In the genomic region with DNA sequence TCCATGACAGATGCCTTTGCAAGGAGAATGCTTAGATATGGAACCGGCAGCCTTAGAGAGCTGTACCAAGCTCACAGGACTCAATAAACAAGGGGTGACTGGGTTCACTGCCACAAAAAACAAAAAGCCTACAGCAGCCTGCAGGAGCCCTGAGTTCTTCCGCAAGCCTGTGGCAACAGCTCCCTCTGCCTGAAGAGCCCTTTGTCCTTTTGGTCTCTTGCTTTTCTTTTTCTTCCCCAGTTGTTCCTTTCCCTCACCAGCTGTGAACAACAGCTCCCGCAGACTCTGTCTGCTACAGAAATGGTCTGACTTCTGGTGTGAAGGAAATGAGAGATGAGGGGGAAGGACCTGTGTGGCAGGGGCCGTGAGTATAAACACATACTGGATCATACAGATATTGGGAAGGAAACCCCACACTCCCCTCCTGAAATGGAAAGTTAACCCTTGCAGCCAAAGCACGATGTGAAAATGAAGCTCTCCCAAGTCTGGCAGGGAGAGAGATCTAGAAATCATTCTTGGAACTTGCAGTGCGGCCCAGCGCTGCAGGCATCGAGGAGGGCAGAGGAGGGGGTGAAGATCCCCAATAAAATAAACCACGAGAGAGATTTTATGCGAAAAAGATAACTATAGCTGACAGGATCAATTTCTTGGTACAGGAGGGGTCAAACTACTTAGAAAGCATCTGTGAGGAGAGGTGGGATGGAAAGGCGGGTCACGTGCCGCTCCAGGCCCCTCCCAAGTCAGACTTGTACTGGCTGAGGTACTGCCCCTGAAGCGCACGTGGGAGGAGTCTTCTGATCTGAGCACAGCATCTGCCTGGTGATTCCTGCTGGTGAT, we compare ENCODE assay signal across 8 mouse cellular contexts.
DNase-seq lines count a peak whose midpoint lies in the region; ATAC-seq lines count a peak whose summit lies in the region.

No protein-coding gene starts in this region.

- H3K4me3 ChIP-seq in embryonic facial prominence, embryonic 11.5 days (ENCODE audit: low read depth, low read length), result no peak overlapping the region
- no peak overlapping the region for H3K4me3 ChIP-seq in heart, embryonic 11.5 days (ENCODE audit: low read depth, low read length)
- H3K4me3 ChIP-seq in liver, embryonic 12.5 days, result no peak overlapping the region

- H3K27ac ChIP-seq in embryonic facial prominence, embryonic 11.5 days (replicated peaks; ENCODE audit: low read depth, low read length), result 0 out of 2 replicates have a peak overlapping the region, but pooled peaks have one; percentile 0
- peak overlapping the region; percentile 57; the same call in 1 of the 2 replicates for H3K27ac ChIP-seq in heart, embryonic 11.5 days (ENCODE audit: low read depth, low read length)
- no peak overlapping the region for H3K27ac ChIP-seq in liver, embryonic 12.5 days

- WGBS in embryonic facial prominence, embryonic 11.5 days, result 7% methylated on average over 15 of the region's 15 CpGs
- WGBS in heart, embryonic 11.5 days (ENCODE audit: insufficient replicate concordance), result 9% methylated on average over 15 of the region's 15 CpGs
- WGBS in liver, embryonic 12.5 days (ENCODE audit: insufficient replicate concordance), result 15% methylated on average over 15 of the region's 15 CpGs

- H3K4me1 ChIP-seq in embryonic facial prominence, embryonic 11.5 days (ENCODE audit: control insufficient read depth, insufficient read depth, low read length), result peaks cover 4% of the 10 kb centered on the region; the same call in 1 of the 2 replicates
- H3K4me1 ChIP-seq in heart, embryonic 11.5 days (ENCODE audit: control insufficient read depth, insufficient read depth, low read length), result peaks cover 29% of the 10 kb centered on the region; the same call in 1 of the 2 replicates
- peaks cover 17% of the 10 kb centered on the region for H3K4me1 ChIP-seq in liver, embryonic 12.5 days

- ATAC-seq in embryonic facial prominence, embryonic 11.5 days (replicated peaks; ENCODE audit: insufficient number of reproducible peaks, low FRiP score, low TSS enrichment, low read depth), result peak; percentile 73
- peak; percentile 16; the same call in 1 of the 2 replicates for ATAC-seq in heart, embryonic 11.5 days (replicated peaks; ENCODE audit: insufficient number of reproducible peaks, low FRiP score, low TSS enrichment)
- peak; percentile 76; the same call in 1 of the 2 replicates for ATAC-seq in liver, embryonic 12.5 days
- ATAC-seq in monocyte, adult 5-6 weeks (replicated peaks; ENCODE audit: insufficient number of reproducible peaks, low FRiP score, low TSS enrichment, poor library complexity, severe bottlenecking), result no peak

- no peaks in the 10 kb centered on the region for H3K36me3 ChIP-seq in embryonic facial prominence, embryonic 11.5 days (replicated peaks; ENCODE audit: control insufficient read depth, insufficient read depth, low read depth, low read length)
- no peaks in the 10 kb centered on the region for H3K36me3 ChIP-seq in heart, embryonic 11.5 days (ENCODE audit: control insufficient read depth, insufficient read depth, low read length)
- H3K36me3 ChIP-seq in liver, embryonic 12.5 days, result no peaks in the 10 kb centered on the region

- peak overlapping the region; percentile 33; the same call in 1 of the 2 replicates for H3K4me2 ChIP-seq in embryonic facial prominence, embryonic 11.5 days (ENCODE audit: low read depth, low read length)
- peak overlapping the region; percentile 62 for H3K4me2 ChIP-seq in heart, embryonic 11.5 days
- peak overlapping the region; percentile 52 for H3K4me2 ChIP-seq in liver, embryonic 12.5 days

- peak; percentile 16 for DNase-seq in urinary bladder, postnatal 25 days (ENCODE audit: low spot score)
- no peak for DNase-seq in urinary bladder, adult 2 months (ENCODE audit: low spot score)
- DNase-seq in embryonic facial prominence, embryonic 11.5 days (ENCODE audit: low spot score), result peak; percentile 70
- DNase-seq in kidney, adult 8-10 months, result peak; percentile 33 to 35
- peak; percentile 51 for DNase-seq in naive thymus-derived CD4-positive, alpha-beta T cell, adult 2 months (ENCODE audit: low read depth)

- H3K9ac ChIP-seq in embryonic facial prominence, embryonic 11.5 days (replicated peaks; ENCODE audit: low read length), result peak overlapping the region; percentile 26
- H3K9ac ChIP-seq in heart, embryonic 11.5 days (ENCODE audit: low read depth, low read length), result peak overlapping the region; percentile 28; the same call in 1 of the 2 replicates
- no peak overlapping the region for H3K9ac ChIP-seq in liver, embryonic 12.5 days

- no peaks in the 10 kb centered on the region for H3K9me3 ChIP-seq in embryonic facial prominence, embryonic 11.5 days (replicated peaks; ENCODE audit: control insufficient read depth, low read length)
- no peaks in the 10 kb centered on the region for H3K9me3 ChIP-seq in heart, embryonic 11.5 days (replicated peaks; ENCODE audit: control insufficient read depth, low read length)
- H3K9me3 ChIP-seq in liver, embryonic 12.5 days (replicated peaks), result no peaks in the 10 kb centered on the region

- H3K27me3 ChIP-seq in embryonic facial prominence, embryonic 11.5 days (ENCODE audit: control insufficient read depth, insufficient read depth, low read length), result no peaks in the 10 kb centered on the region
- H3K27me3 ChIP-seq in heart, embryonic 11.5 days (ENCODE audit: control insufficient read depth, insufficient read depth, low read length), result peaks cover 6% of the 10 kb centered on the region; the same call in 1 of the 2 replicates
- H3K27me3 ChIP-seq in liver, embryonic 12.5 days (replicated peaks), result 0 out of 2 replicates have a peak, but pooled peaks cover 8% of the 10 kb centered on the region
